Mouse (Mus musculus) E14TG2a.4 (cell line): ENCODE data around the gene Arid3a.

Experiments used
- CTCF ChIP-seq: conservative IDR thresholded peaks from 2 replicates; pipeline ENCODE4 v1.5.1; 2014; ENCODE audit warnings: low read length
- NANOG ChIP-seq: IDR thresholded peaks from 2 replicates; pipeline ENCODE4 v1.6.1; 2014; ENCODE audit warnings: borderline replicate concordance, low read length, mixed read lengths
- POU5F1 ChIP-seq: IDR thresholded peaks from 2 replicates; pipeline ENCODE4 v1.6.1; 2014; ENCODE audit warnings: low read length, borderline replicate concordance

GRCm38 (mm10) chr10:79955691-79956090, 28.8 kb downstream of the Arid3a start:
- TF ChIP-seq CTCF (no peak), POU5F1 (no peak), NANOG (no peak)
